Mouse (Mus musculus): ENCODE results near the gene Vegfa. TPM values are rescaled to one million over a fixed set of nuclear protein-coding genes. Genes with fewer than 3 reads are reported as not detected.

Vegfa gene
- total RNA-seq, 2 experiments from 2014 or later: 73.6 to 82.9 TPM

DNA sequence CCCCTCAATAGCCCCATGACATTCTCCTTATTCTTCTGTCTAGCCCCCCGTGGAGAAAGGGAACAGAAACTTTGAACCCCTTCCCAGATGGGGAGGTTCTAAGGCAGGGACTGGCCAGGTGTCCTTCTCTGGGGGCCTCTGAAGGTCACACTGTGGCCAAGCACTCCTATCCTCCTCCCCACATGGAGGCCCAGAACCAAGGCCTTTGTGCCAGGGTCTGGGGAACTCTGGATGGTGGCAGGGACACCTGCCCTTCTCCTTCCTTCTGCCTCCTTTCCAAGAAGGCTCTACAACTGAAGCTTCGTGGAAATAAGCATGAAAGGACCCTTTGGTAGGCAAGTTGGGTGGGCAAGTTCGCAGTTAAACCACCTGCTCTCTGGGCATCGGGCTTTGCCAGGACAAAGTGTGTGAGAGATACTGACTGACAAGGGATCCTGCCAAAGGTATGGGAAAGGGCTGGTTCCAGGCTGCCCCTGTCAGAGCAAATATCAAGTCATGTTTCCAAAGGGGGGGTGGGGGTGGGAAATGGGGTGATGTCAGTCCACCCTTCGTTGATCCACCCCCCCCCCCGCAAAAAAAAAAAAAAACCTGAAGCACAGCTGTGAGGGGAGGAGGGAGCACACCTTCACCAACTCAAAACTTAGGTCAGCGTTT is 2.5 kb downstream of the Vegfa start:
- intact Hi-C loops (cut with DNase I): loop anchor here (5.0 kb wide), 1 partner anchor 103 kb away; no protein-coding TSS in a partner anchor
- no peak for DNase-seq (ENCODE audit: extremely low spot score in 1 of 2, low spot score in 2 of 2)

DNA sequence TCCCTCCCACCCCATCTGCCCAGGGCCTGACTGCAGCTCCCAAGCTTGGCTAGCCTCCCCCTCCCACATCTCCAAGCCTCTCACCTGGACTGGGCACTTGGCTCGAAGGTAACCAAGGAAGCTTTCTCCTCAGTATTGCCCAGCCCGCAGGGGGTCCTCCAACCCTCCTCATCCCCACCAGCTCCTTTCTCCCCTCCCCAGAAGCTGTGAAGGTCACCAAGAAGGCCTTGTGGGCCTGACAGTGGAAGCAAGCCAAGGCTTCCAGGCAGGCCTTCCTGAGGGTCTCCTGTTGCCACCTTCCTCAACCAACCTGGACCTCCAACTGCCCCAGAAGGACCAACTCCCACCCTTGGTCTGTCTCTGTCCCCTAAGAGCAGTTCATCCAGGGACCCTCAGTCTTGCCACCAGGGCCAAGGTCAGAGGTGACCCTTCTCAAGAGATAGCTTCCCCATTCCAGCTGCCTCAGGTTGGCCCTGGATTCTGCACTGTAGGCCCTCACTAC is 3.1 kb downstream of the Vegfa start:
- DNase-seq (ENCODE audit: extremely low spot score in 1 of 2, low spot score in 2 of 2): no peak
- intact Hi-C loops (cut with DNase I): no loop called here

DNA sequence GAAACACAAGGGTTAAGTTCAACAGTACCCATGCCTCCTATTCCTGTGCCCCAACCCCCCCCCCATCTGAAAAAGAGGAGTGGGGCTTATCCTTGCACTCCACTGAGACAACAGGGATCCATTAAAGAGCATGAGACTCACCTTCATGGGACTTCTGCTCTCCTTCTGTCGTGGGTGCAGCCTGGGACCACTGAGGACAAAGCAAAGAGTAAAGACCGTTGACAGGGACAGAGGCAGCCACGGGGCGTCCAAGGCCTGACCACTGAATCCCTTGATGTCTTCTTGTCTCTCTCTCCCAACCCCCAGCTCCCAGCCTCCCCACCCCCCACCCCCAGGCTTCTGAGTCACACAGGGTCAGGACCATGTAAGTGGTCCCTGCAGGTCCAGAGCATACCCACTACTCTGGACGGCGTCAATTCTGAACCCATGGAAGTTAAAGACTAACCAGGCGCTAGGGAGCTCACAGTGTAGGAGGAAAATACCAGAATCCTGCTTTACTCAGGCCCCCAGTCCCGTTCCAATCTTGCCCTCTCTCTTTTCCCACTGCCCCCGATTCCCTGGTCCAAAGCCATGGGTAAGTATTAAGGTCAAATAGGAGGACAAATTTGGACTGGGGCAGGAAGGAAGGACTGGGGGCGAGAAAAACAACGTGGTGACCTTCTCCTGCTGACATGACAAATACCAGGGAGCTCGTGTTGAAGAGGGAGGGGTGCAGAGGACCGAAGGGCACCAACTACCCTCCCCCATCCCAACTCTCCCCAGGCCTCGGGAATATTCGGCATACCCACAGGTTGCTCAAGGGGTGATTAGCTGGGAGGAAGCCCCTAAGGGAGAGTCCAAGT is 3.7 kb downstream of the Vegfa start:
- intact Hi-C loops (cut with DNase I): no loop called here
- no peak for DNase-seq (ENCODE audit: extremely low spot score in 1 of 2, low spot score in 2 of 2)

GRCm38 (mm10) chr17:46027066-46027917 is 4.9 kb downstream of the Vegfa start:
- DNase-seq (ENCODE audit: extremely low spot score in 1 of 2, low spot score in 2 of 2): peak; percentile 54 to 83
- intact Hi-C loops (cut with DNase I): no loop called here

DNA sequence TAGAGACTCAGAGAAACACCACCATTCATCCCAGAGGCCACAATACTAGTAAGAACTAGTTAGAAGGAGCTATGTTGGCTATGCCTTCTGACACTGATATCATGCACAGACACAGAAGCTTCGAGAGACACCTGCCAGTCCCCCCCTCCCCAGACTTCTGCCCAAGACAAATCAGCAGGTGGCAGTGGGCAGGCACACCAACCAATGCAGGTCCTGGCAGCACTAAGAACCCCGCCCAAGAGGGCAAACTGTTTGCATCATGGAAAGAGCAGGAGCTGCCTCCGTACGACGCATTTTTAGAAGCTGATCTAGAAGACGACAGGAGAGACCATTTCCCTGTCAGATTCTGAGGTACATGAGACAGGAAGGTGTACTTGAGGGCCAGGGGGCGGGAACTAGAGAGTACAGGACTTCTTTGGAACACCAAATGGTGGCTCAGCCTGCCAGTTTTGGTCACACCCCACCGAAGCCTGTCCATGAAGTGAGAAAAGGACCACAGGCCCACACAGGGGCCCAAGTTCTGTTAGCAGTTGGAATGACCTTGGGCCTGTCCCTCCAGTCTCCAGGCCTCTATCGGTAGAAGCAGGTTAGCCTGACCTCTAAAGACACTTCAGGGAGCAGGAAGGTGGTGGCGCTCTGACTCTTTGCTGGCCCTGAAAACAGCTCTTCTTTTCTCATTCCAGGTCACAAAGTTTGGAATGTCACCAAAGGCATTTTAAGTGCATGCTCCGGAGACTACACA is 6.1 kb downstream of the Vegfa start:
- intact Hi-C loops (cut with DNase I): no loop called here
- no peak for DNase-seq (ENCODE audit: extremely low spot score in 1 of 2, low spot score in 2 of 2)

GRCm38 (mm10) chr17:46025207-46025606 is 7.0 kb downstream of the Vegfa start:
- DNase-seq (ENCODE audit: extremely low spot score in 1 of 2, low spot score in 2 of 2): no peak
- intact Hi-C loops (cut with DNase I): no loop called here

- DNase-seq (ENCODE audit: extremely low spot score in 1 of 2, low spot score in 2 of 2): no peak
- intact Hi-C loops (cut with DNase I): no loop called here
Measured at GRCm38 (mm10) chr17:46024192-46024591, 8.0 kb downstream of the Vegfa start.

DNA sequence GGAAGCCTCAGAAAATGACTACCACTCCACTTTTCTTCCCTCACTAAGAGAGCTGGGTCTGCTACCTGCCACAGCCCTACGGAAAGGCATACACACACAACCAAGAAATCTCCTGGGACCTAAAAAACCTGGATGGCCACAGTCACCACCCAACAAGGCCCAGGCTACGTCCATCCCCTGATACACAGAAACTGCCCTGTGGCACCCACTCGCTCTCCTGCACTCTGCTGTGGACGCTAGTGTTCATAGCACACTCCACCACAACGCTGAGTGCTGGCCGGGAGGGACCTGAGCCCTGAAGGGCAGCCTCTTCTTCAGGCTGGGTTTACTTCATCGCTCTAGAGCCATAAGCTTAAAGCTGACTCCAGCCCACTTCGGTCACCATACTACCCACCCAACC is 8.6 kb downstream of the Vegfa start:
- DNase-seq (ENCODE audit: extremely low spot score in 1 of 2, low spot score in 2 of 2): no peak
- intact Hi-C loops (cut with DNase I): no loop called here

DNA sequence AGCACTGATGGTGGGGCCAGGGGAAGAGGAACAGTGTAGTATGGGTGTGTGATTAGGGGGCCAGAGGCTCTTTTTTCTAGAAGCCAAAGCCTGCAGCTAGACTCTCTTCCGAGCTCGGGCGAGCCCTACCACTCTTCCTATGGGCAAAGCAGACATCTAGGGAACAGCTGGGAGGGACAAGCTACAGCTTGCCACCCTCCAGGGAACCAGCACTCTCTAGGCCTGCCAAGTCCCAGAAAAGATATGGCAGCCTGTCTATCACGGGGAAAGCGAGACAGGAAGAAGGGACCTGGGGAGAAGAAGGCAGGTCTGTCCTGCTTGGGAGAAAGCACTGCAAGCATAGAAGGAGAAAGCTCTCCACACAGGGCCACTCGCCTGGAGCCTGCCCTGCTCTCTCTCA is 9.2 kb downstream of the Vegfa start:
- intact Hi-C loops (cut with DNase I): no loop called here
- DNase-seq (ENCODE audit: extremely low spot score in 1 of 2, low spot score in 2 of 2): no peak

DNA sequence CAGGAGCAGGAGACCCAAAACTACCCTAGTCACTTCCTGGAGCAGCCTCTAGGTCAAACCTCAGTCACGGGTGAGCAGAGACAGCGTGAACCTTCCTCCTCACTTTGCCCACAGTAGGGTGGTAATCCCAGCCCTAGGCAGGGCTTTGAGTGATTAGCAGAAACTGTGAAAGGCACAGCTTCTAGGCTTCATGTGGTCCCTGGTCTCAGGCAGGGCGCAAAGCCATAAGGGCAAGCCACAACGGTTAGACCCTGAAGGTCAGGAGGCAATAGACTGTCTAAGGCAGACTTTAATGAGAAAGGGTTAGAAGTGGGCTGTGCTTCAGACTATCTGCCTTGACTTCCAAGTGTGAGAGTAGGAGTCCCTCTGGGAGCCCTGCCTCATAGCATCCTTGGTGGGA is 9.7 kb downstream of the Vegfa start:
- no peak for DNase-seq (ENCODE audit: extremely low spot score in 1 of 2, low spot score in 2 of 2)
- intact Hi-C loops (cut with DNase I): no loop called here

GRCm38 (mm10) chr17:46021760-46022159 is 10.4 kb downstream of the Vegfa start:
- intact Hi-C loops (cut with DNase I): no loop called here
- DNase-seq (ENCODE audit: extremely low spot score in 1 of 2, low spot score in 2 of 2): no peak

DNA sequence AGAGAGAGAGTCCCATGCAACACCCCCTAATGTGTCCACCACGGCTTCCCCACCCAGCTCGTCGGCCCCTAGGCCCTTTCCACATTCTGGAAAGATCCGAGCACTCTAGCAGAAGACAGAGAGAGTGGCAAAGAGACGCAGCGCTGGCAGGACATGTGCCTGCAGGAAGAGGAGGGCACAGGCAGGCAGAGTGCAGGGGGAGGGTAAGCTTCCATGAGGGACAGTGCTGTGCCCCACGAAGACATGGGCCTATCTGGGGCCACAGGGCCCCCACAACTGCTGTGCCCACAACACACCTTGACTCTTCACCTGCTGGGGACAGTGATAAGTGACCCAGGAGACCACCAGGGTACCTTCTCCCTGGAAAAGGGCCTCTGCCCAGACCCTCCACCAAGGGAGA is 11.0 kb downstream of the Vegfa start:
- DNase-seq (ENCODE audit: extremely low spot score in 1 of 2, low spot score in 2 of 2): no peak
- intact Hi-C loops (cut with DNase I): no loop called here

DNA sequence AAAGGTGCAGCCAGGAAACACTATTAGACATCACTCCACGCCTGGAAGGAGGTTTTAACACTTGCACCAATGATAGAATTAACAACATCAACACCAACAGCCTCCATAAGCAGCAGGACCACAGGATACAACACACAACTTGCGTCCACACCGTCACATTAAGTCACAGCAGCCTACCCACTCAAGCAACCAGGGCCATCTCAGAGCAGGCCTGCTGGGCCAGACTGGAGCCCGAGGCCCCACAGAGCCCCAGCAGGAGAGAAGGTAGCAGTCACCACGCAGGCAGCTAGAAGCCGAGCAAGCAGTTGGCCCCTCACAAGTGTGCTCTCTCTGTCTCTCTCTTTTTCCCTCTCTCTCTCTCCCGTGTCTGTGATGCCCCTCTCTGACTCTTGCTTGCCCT is 11.6 kb downstream of the Vegfa start:
- DNase-seq (ENCODE audit: extremely low spot score in 1 of 2, low spot score in 2 of 2): no peak
- intact Hi-C loops (cut with DNase I): no loop called here

DNA sequence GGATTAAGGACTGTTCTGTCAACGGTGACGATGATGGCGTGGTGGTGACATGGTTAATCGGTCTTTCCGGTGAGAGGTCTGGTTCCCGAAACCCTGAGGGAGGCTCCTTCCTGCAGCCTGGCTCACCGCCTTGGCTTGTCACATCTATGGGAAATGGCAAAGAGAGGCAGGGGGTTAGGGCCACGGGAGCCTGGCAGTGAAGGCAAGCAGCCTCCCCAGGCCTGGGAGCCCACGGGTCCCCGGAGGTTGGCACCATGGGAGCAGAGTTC is 13.5 kb downstream of the Vegfa start:
- intact Hi-C loops (cut with DNase I): no loop called here
- no peak for DNase-seq (ENCODE audit: extremely low spot score in 1 of 2, low spot score in 2 of 2)

DNA sequence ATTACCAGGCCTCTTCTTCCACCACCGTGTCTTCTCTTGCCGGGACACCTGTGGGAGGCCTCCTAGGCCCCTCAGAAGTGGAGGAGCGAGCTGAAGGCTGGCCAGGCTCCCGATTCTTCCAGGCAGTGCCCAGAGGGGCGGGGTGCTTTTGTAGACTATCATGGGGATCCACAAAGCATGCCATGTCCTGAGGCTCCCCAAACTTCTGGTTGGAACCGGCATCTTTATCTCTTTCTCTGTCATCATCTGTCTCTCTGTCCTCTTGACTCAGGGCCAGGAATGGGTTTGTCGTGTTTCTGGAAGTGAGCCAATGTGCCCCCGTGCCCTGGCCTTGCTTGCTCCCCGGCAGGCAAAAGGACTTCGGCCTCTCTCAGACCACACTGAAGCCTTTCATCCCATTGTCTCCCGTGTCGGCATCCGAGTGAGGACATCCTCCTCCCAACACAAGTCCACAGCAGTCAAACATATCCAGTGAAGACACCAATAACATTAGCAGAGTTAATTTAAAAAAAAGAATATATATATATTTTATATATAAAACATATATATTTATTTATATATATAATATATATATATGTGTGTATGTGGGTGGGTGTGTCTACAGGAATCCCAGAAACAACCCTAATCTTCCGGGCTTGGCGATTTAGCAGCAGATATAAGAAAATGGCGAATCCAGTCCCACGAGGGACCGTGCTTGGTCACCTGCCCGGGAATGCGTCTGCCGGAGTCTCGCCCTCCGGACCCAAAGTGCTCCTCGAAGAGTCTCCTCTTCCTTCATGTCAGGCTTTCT is 14.0 kb downstream of the Vegfa start:
- no peak for DNase-seq (ENCODE audit: extremely low spot score in 1 of 2, low spot score in 2 of 2)
- intact Hi-C loops (cut with DNase I): no loop called here

- intact Hi-C loops (cut with DNase I): no loop called here
- DNase-seq (ENCODE audit: extremely low spot score in 1 of 2, low spot score in 2 of 2): no peak
Measured at GRCm38 (mm10) chr17:46016617-46017016, 15.6 kb downstream of the Vegfa start.

DNA sequence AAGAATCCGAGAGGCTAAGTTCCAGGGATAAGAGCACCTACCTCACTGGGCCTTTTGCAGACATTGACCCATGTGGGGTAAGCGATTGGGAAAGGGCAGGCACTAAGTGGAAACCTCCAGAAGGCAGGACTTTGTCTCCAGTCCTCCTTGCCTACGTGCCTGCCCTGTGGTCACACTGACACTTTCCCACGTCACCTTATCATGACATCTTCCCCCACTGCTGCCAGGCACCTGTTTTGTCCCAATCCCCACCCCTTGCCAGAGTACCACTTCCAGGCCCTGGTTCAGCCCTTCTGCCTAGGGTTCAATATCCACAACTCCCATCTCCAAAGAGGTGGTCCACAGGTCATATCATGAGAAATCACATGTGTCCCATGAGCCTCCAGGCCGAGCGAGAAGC is 16.2 kb downstream of the Vegfa start:
- no peak for DNase-seq (ENCODE audit: extremely low spot score in 1 of 2, low spot score in 2 of 2)
- intact Hi-C loops (cut with DNase I): no loop called here

DNA sequence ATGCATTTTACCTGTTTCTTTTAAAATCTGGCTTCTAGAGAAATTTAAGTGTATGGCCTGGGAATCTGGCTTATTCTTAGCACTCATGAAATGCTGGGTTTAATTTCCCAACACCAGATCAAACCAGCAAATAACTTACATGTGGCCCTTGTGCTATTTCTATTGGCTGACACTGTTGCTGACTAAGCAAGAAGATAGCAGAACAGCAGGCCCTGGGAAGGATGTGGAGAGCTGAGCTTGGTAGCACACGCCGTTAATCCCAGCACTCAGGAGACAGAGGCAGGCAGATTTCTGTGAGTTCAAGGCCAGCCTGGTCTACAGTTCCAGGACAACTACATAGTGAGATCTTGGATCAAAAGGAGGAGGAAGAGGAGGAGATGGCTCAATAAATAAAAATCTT is 17.2 kb downstream of the Vegfa start:
- no peak for DNase-seq (ENCODE audit: extremely low spot score in 1 of 2, low spot score in 2 of 2)
- intact Hi-C loops (cut with DNase I): no loop called here

All from left cerebral cortex, postnatal 10 days (tissue).